Mouse (Mus musculus) liver, postnatal 0 days (tissue): ENCODE results near the gene Mras. TPM values are rescaled to one million over a fixed set of nuclear protein-coding genes. Genes with fewer than 3 reads are reported as not detected.

Source experiments
- ATAC-seq: fragments of 200-750 bp; cut with Nextera tagmentation; 2 replicates; pipeline ENCODE4 v1.8.0; 2017; ENCODE audit warnings: mild to moderate bottlenecking, moderate library complexity
- DNase-seq: peaks from one replicate; pipeline ENCODE4 v3.0.0-alpha.2; 2016
- H3K27ac ChIP-seq: fragments of 300-500 bp; sonication (generic); 2 replicates; pipeline ENCODE4 v1.5.1; 2014; ENCODE audit warnings: antibody characterized with exemption, moderate library complexity, mild to moderate bottlenecking, low read depth
- H3K27me3 ChIP-seq: fragments of 300-500 bp; sonication (generic); 2 replicates; pipeline ENCODE4 v1.6.1; 2014; ENCODE audit warnings: low read length, control low read depth, mixed read lengths; ENCODE audit not compliant: insufficient read depth
- H3K36me3 ChIP-seq: fragments of 300-500 bp; sonication (generic); replicated peaks from 2 replicates; pipeline ENCODE4 v1.6.1; 2014; ENCODE audit warnings: mild to moderate bottlenecking, control low read depth, low read length, moderate library complexity, mixed read lengths; ENCODE audit not compliant: insufficient read depth
- H3K4me1 ChIP-seq: fragments of 300-500 bp; sonication (generic); 2 replicates; pipeline ENCODE4 v1.6.1; 2014; ENCODE audit warnings: antibody characterized with exemption, mild to moderate bottlenecking, control low read depth; ENCODE audit not compliant: insufficient read depth
- H3K4me2 ChIP-seq: fragments of 300-500 bp; sonication (generic); 2 replicates; pipeline ENCODE4 v1.6.1; 2014; ENCODE audit warnings: low read depth, mild to moderate bottlenecking, low read length, moderate library complexity, mixed read lengths
- H3K4me3 ChIP-seq: fragments of 300-500 bp; sonication (generic); 2 replicates; pipeline ENCODE4 v1.5.1; 2014; ENCODE audit warnings: low read depth, low read length
- H3K9ac ChIP-seq: fragments of 300-500 bp; sonication (generic); replicated peaks from 2 replicates; pipeline ENCODE4 v1.6.1; 2014; ENCODE audit warnings: mild to moderate bottlenecking, moderate library complexity
- H3K9me3 ChIP-seq: fragments of 300-500 bp; sonication (generic); 2 replicates; pipeline ENCODE4 v1.6.1; 2016; ENCODE audit warnings: mild to moderate bottlenecking, control low read depth, low read length, mixed read lengths
- CTCF ChIP-seq: sonication (generic); IDR thresholded peaks from 2 replicates; pipeline ENCODE4 v1.5.1; 2016; ENCODE audit warnings: antibody characterized with exemption, low read depth
- EP300 ChIP-seq: IDR thresholded peaks from 2 replicates; pipeline ENCODE4 v1.6.1; 2016; ENCODE audit warnings: antibody characterized with exemption, low read depth, mild to moderate bottlenecking
- WGBS: fragments of 180-500 bp; shearing (Covaris S2); extraction: QIAGEN DNeasy Blood & Tissue Kit; methylation state at CpG from one replicate; pipeline ENCODE4 v1.1.7; 2014; ENCODE audit not compliant: insufficient replicate concordance; 5-methylcytosine and 5-hydroxymethylcytosine counted together
- polyA plus RNA-seq: library from polyadenylated mRNA; unstranded; fragments of >200 nt; fragmentation: Nextera tagmentation; extraction: Ambion mirVana; gene quantifications from 2 replicates; pipeline ENCODE4 v1.2.1, GENCODE M21; 2015

Gene Mras
- polyA plus RNA-seq, 1 experiment from 2014 or later: 1.0 TPM

DNA sequence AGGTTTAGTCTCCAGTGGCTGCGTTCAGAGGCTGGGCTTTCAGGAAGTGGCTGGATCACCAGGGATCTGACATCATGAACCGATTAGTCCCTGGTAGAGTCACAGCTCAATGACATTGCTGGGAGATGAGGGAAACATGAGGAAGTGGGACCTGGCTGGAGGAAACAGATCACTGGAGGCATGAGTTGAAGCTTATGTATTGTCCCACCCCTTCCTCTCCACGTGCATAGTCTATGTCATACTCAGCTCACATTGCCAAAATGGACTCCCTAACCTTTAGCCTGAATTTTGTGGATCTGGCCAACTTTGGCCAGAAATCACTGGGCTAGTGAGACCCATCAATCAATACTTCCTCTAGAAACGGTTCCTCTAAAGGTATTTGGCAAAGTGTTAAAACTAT lies 84.2 kb downstream of the Mras start:
- DNase-seq (no peak), ATAC-seq (peak; percentile 86)
- peaks cover 23% of the 10 kb centered on the region for H3K27me3 ChIP-seq
- H3K9ac ChIP-seq: no peak overlapping the region
- H3K4me3 ChIP-seq: no peak overlapping the region
- H3K4me2 ChIP-seq: no peak overlapping the region
- H3K9me3 ChIP-seq: no peaks in the 10 kb centered on the region
- H3K36me3 ChIP-seq: no peaks in the 10 kb centered on the region
- WGBS: 30% methylated on average over 4 of the region's 4 CpGs
- TF ChIP-seq EP300 (no peak), CTCF (no peak)
- peaks cover 3% of the 10 kb centered on the region; the same call in 1 of the 2 replicates for H3K4me1 ChIP-seq
- no peak overlapping the region for H3K27ac ChIP-seq

DNA sequence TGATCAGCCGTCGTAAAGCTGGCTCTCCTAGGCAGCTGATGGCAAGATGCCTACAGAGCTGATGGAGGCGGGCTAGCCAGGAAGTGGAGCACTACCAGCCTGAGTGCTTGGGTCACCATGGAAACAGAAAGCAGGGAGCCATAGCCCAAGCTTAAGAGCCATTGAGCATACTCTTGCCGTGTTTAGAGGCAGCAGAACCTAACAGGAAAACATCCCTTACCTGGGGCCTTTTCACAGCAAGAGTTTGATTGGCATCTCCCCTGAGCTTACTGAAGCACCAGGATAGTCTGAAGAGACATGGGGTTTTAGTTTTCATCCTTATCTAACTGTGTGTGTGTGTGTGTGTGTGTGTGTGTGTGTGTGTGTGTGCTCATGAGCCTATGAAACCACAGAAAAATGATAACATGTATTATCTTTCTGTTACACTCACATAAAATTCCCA lies 91.8 kb downstream of the Mras start:
- Histone ChIP-seq H3K27me3 (no peaks in the 10 kb centered on the region), H3K36me3 (no peaks in the 10 kb centered on the region), H3K4me2 (no peak overlapping the region), H3K9me3 (no peaks in the 10 kb centered on the region), H3K4me1 (no peaks in the 10 kb centered on the region), H3K27ac (no peak overlapping the region), H3K9ac (no peak overlapping the region), H3K4me3 (no peak overlapping the region)
- no peak for TF ChIP-seq EP300
- TF ChIP-seq CTCF: no peak
- WGBS: 35% methylated on average over 4 of the region's 4 CpGs
- ATAC-seq (no peak), DNase-seq (no peak)

DNA sequence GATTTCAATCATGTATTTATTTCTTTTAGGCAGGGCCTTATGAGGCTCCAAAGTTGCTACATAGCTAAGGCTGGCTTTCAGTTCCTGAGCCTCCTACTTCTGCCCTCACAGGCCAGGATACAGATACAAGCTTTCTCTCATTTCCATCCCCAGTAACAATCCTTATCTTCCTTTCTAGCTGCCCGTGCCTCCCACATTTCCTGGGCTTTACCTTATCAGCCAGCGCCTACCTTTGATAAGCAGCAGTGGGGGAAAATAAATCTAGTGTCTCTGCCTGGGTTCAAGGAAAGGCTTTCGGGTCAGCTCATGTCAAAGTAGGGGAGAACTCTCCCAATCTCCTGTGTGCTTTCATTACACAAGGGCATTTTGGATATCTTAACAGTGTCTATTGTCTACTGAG lies 95.6 kb downstream of the Mras start:
- no peak overlapping the region for H3K9ac ChIP-seq
- no peaks in the 10 kb centered on the region for H3K4me1 ChIP-seq
- H3K4me3 ChIP-seq: no peak overlapping the region
- H3K27ac ChIP-seq: no peak overlapping the region
- ATAC-seq (no peak), DNase-seq (no peak)
- no peak overlapping the region for H3K4me2 ChIP-seq
- H3K27me3 ChIP-seq: no peaks in the 10 kb centered on the region
- TF ChIP-seq EP300 (no peak), CTCF (no peak)
- WGBS: 29% methylated on average over 3 of the region's 3 CpGs
- H3K36me3 ChIP-seq: no peaks in the 10 kb centered on the region
- no peaks in the 10 kb centered on the region for H3K9me3 ChIP-seq

DNA sequence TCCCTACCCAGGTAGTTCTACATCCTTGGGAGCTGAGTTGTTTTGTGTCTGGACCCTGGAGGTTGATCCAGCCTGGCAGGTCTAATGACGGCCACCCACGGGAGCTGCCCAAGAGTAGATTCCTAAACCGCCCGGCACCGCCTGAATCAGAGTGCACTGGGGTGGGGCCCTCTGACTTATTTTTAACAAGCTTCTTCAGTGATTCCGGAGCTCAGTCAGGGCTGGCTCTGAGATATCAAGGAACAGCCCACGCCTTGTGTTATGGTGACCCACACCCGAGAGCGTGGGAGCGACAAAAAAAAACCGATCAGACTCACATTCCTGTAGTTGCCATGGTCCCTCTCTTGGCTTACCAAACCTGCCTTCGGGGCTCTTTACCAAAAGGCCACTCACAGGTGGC lies 97.1 kb downstream of the Mras start:
- no peaks in the 10 kb centered on the region for H3K36me3 ChIP-seq
- H3K9me3 ChIP-seq: no peaks in the 10 kb centered on the region
- 83% methylated on average over 12 of the region's 12 CpGs for WGBS
- no peak for TF ChIP-seq EP300
- no peak for TF ChIP-seq CTCF
- H3K27me3 ChIP-seq: no peaks in the 10 kb centered on the region
- H3K9ac ChIP-seq: no peak overlapping the region
- H3K4me3 ChIP-seq: no peak overlapping the region
- no peak overlapping the region for H3K27ac ChIP-seq
- no peak for DNase-seq
- H3K4me1 ChIP-seq: no peaks in the 10 kb centered on the region
- no peak for ATAC-seq
- H3K4me2 ChIP-seq: no peak overlapping the region

DNA sequence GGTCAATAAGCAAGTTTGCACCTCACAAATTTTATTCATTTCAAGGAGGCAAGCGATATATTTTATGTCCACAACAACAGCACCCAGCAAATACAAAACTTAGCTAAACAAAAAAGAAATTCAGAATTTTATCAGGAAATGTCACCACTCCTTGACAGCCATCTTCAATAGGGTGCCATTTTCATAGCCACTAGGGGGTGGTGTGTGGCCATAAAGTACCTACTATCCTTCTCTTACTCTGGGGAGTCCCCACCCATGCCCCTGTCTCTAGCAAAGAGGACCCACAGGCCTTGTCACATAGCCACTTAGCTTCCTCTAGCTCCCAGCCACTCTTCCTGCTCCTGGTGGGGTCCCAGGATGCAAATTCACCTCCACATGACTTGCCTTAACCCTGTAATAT lies 98.0 kb downstream of the Mras start:
- ATAC-seq (no peak), DNase-seq (no peak)
- H3K4me1 ChIP-seq: no peaks in the 10 kb centered on the region
- H3K4me2 ChIP-seq: no peak overlapping the region
- H3K27me3 ChIP-seq: no peaks in the 10 kb centered on the region
- peak; percentile 47 for TF ChIP-seq CTCF
- no peak for TF ChIP-seq EP300
- H3K9ac ChIP-seq: no peak overlapping the region
- H3K4me3 ChIP-seq: no peak overlapping the region
- H3K36me3 ChIP-seq: no peaks in the 10 kb centered on the region
- WGBS: 81% methylated on average over 1 of the region's 1 CpGs
- H3K27ac ChIP-seq: no peak overlapping the region
- no peaks in the 10 kb centered on the region for H3K9me3 ChIP-seq

DNA sequence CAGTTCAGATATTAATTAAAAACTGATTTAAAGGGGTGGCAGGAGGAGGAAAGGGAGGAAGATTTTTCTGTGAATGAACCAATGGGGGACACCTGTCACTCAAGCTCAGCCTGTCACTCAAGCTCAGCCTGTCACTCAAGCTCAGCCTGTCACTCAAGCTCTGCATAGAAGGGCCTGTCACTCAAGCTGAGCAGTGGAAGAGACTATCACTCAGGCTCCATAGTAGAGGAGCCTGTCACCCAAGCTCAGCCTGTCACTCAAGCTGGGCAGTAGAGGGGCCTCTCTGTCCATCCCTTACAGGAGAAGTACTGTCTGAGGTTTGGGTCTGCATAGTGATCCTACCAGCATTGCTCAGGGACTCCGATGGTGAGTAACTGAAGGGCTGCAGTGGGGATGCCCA lies 98.9 kb downstream of the Mras start:
- Histone ChIP-seq H3K4me1 (no peaks in the 10 kb centered on the region), H3K27me3 (no peaks in the 10 kb centered on the region), H3K9me3 (no peaks in the 10 kb centered on the region), H3K4me3 (no peak overlapping the region), H3K36me3 (no peaks in the 10 kb centered on the region), H3K4me2 (no peak overlapping the region), H3K9ac (no peak overlapping the region), H3K27ac (no peak overlapping the region)
- DNase-seq: no peak
- TF ChIP-seq CTCF (no peak), EP300 (no peak)
- no peak for ATAC-seq
- 86% methylated on average over 1 of the region's 1 CpGs for WGBS

DNA sequence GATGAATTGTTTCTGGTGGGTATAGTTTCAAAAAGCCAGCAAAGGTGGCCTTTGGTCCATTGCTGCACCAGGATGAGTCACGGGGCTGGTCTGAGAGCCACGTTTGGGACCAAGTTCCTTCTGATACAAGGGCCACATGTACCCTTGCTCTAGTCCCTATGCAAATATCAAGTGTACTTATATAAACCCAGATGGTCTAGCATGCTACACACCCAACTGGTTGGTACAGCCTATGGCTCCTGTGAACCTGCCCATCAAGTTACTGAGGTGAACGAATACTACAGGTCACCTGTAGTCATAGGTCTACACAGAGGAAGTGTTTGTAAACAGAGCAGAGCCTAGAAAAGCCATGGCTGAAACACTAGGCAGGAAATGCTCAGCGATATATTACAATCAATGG lies 100.6 kb downstream of the Mras start:
- Histone ChIP-seq H3K4me3 (no peak overlapping the region), H3K9ac (no peak overlapping the region), H3K4me2 (no peak overlapping the region), H3K36me3 (no peaks in the 10 kb centered on the region), H3K27me3 (no peaks in the 10 kb centered on the region), H3K9me3 (no peaks in the 10 kb centered on the region), H3K4me1 (no peaks in the 10 kb centered on the region), H3K27ac (no peak overlapping the region)
- TF ChIP-seq CTCF (no peak), EP300 (no peak)
- 69% methylated on average over 4 of the region's 4 CpGs for WGBS
- ATAC-seq (no peak), DNase-seq (no peak)

Other genes with a start within 250 kb of the Mras start
- not detected in 2 replicates for gene Faiml, start 200.1 kb downstream of the Mras start, polyA plus RNA-seq
- 11.4 and 14.8 TPM in 2 replicates for gene Cep70, start 194.0 kb downstream of the Mras start, polyA plus RNA-seq
- gene Esyt3, start 78.8 kb downstream of the Mras start, polyA plus RNA-seq: 0.06 and 0.13 TPM in 2 replicates
- not detected in 2 replicates for gene Nme9, start 14.1 kb upstream of the Mras start, polyA plus RNA-seq
- 6.6 and 7.9 TPM in 2 replicates for gene Armc8, start 131.5 kb upstream of the Mras start, polyA plus RNA-seq
- 9.3 and 9.6 TPM in 2 replicates for gene Dbr1, start 138.4 kb upstream of the Mras start, polyA plus RNA-seq
- not detected in 2 replicates for gene A4gnt, start 175.1 kb upstream of the Mras start, polyA plus RNA-seq
- gene Dzip1l, start 192.1 kb upstream of the Mras start, polyA plus RNA-seq: 0.50 and 0.73 TPM in 2 replicates